Mouse (Mus musculus): ENCODE measurements around the gene Zbtb6. TPM values are rescaled to one million over a fixed set of nuclear protein-coding genes. Genes with fewer than 3 reads are reported as not detected.

Gene Zbtb6
- total RNA-seq, 2 experiments from 2014 or later: 14.0 to 14.1 TPM

Other genes with a start within 250 kb of the Zbtb6 start
- not detected for gene Olfr366, start 231.6 kb downstream of the Zbtb6 start, total RNA-seq (2021)
- gene Olfr368, start 116.7 kb downstream of the Zbtb6 start, total RNA-seq (2021): not detected
- gene Pdcl, start 83.8 kb downstream of the Zbtb6 start, total RNA-seq (2021): 10 to 100 TPM; 36.9 to 51.0 TPM
- 10 to 100 TPM; 43.6 to 45.8 TPM for gene Rc3h2, start 20.3 kb downstream of the Zbtb6 start, total RNA-seq (2021)
- 1 to 10 TPM; 8.4 to 8.7 TPM for gene Zbtb26, start within 50 bp of the Zbtb6 start, total RNA-seq (2021)
- gene Rabgap1, start 108 bp upstream of the Zbtb6 start, total RNA-seq (2021): 10 to 100 TPM; 52.9 to 67.4 TPM
- 1 to 10 TPM in 1 of 2 experiments, under 1 TPM in 1; 0.95 to 2.7 TPM for gene Gpr21, start 73.2 kb upstream of the Zbtb6 start, total RNA-seq (2021)

All from adrenal gland, postnatal 36 days (tissue).